Mouse (Mus musculus) ovary, adult 18-20 months (tissue): ENCODE measurements around the gene Lgalsl.

Experiments
- DNase-seq: peaks from one replicate; pipeline ENCODE4 v3.0.0; 2022; ENCODE audit warnings: low spot score, mixed read lengths

Lgalsl gene

DNA sequence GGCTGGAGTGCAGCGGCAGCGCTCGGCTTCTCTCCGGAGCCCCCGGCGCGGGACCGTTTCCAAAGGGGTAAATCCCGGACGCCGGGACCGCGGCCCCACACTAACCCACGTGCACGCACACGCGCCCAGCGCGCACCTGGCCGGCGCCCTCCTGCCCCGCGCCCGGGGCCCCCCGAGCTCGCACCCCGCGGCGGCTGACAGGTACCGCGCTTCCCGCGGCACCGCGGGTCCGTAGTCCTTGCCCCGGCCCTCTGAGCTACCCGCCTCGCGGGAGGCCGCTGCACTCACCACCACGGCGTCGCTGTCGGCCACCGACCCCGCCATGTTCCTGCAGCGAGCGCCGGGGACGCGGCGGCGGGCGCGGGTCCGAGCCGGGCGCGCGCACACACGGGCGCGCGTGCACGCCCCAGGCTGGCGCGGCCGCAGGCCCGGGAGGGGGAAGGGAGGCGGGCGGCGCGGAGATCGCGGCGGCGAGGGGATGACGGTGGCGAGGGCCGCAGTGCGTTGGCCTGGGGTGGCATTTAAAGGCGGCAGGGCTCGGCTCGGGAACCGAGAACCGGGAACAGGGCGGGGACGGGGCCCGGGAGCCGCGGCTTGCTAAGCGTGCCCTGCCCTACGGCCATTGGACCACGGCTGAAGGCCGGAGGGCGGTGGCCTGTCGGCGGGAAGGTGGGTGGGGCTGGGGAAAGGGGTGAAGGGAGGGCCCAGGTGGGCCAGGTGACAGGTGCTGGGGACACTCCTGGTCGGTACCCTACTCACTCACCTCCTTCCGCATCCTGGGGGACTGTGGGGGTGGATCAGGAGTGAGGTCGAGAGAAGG lies at the start of gene Lgalsl:
Gene Lgalsl (minus strand): TSS at position 371 of the 820 bp plus-strand sequence.
- DNase-seq: peak; percentile 47

DNA sequence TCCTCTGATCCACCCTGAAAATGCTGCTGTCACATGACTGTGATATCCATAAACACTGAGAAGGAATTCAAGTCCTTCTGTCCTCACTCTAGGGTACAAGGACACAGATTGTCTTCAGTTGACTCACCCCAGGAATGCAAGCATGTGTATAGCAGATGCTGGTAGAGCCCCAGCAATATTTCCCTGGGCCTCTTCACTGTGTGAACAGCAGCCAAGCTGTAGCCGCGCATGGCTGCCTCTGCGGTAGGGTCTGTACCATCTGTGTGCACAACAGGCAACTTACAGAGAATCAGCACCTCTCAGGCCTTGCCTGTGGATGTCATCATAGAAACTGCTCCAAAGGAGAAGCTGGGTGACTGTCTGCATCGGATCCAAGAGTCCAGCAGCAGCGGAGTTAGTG lies 47.8 kb upstream of the Lgalsl start:
- no peak for DNase-seq

GRCm38 (mm10) chr11:20877578-20878096 lies 46.8 kb upstream of the Lgalsl start:
- no peak for DNase-seq

DNA sequence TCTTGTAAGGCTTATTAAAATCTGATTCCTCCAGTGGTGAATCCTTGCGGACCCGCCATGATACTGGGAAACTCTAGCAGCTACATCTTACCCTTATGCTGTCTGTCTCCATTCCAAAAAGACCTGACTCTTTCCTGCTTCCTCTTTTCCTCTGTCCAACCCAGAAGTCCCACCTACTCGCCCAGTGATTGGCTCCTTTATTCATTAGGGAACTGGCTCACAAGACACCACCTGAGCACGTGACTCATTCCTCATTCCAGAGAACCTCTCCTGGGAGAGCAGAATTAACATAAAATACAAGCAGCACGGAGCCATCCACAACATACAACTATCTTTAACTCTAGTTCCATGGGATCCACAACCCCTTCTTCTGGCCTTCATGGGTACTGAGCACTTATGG lies 42.5 kb upstream of the Lgalsl start:
- DNase-seq: no peak

GRCm38 (mm10) chr11:20872911-20873310 lies 42.1 kb upstream of the Lgalsl start:
- peak; percentile 52 for DNase-seq

DNA sequence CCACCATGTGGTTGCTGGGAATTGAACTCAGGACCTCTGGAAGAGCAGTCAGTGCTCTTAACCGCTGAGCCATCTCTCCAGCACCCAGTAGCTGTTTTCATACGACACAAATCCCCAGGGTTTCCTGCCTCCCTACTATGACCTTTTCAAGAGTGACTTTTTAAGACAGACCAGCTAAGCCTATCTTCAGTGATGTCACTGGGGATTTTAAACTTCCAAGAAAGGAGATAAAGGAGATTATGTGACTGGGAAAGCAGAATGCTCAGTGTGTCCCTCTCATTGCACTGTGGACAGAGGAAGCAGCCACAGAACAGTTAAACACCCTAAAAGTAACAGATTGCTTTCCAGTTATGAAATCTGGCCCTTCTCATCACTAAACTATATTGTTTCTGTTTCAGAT lies 41.6 kb upstream of the Lgalsl start:
- DNase-seq: no peak

DNA sequence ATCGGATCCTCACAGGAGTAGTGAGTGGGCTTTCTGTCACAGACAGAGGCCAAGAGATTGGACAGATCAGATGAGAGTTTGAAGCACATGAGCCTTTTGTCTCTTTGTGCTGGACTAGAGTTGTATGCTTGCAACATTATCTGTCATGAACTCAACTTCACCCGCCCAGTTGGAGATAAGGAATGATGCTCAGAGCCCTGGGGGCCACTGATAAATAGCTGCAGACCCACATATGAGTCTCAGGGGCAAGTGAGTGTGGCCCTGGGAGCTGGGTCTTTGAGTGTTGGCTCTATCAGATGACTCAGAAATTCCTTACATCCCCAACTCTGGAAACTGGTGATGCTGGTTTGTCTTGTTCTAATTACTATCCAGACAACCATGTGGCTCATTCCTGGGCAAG lies 39.1 kb upstream of the Lgalsl start:
- DNase-seq: no peak

DNA sequence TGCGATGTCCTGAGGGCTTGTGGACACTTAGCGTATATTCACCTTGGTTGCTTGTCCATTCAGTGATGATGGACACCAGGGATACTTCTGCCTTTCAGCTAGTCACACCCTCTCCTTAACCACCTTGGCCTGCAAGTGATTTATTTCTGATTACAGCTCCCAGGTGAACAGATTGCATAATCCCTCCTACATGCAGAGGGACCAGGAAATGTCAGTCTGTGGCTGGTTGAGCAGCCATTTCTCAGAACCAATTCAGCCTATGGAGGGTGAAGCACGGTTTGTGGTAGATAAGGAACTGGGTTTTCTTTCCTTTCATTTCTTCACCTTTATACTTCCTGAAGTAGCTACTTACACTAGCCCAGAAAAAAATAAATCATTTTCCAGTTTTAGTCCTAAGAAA lies 34.6 kb upstream of the Lgalsl start:
- no peak for DNase-seq

GRCm38 (mm10) chr11:20864647-20865046 lies 33.8 kb upstream of the Lgalsl start:
- no peak for DNase-seq

DNA sequence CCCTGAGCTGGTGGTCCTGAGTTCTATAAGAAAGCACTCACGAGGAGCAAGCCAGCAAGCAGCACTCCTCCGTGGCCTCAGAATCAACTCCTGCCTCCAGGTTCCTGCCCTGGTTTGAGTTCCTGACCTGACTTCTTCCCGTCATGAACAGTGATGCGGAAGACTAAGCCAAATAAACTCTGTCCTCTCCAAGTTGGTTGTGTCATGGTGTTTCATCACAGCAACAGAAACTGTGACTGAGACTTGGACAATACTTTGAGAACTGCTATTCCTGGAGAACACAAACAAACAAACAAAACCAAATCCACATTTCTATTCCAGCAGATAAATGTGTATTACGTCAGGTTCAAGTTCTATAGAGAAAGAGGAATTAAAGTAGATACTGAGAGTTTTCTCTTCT lies 31.2 kb upstream of the Lgalsl start:
- DNase-seq: no peak

GRCm38 (mm10) chr11:20860351-20860750 lies 29.5 kb upstream of the Lgalsl start:
- DNase-seq: no peak

GRCm38 (mm10) chr11:20859858-20860257 lies 29.0 kb upstream of the Lgalsl start:
- DNase-seq: no peak

DNA sequence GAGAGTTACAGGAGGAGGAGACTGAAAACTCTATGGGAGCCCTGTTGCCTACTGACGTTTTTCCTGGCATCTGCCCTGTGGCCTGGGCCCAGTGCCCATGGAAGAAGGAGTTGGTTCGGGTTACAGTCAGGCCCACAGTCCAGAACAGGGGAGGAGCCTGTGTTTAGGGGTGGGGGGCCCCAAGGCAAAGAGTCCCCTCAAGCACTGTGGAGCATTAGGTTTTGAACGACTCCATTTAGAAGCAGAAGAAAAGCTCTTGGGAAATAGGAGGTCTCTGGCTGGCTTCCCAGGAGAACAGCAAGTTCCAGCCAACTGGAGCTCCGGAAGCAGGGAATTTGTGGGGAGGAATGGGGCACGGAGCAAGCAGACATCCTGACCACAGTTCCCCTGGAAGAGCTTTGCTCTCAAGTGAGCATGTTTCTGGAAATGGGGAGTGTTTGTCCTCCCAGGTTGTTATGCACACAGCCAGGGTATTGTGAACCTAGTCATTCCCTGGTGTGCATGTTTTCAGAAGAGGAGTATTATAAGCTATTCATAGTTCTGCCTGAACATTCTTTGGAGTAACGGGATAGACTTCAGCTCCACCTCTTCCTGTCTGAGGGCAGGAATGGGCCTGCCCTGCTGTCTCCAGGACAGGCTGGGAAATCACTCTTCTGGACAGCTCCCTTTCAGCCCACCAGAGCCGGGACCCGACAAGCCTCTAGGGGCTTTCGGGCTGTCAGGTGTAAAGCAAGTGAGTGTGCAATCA lies 28.2 kb upstream of the Lgalsl start:
- peak; percentile 58 for DNase-seq

GRCm38 (mm10) chr11:20857921-20858320 lies 27.1 kb upstream of the Lgalsl start:
- DNase-seq: no peak

GRCm38 (mm10) chr11:20854032-20854741 lies 23.3 kb upstream of the Lgalsl start:
- DNase-seq: no peak

- DNase-seq: no peak
Observed at GRCm38 (mm10) chr11:20850196-20850595, 19.3 kb upstream of the Lgalsl start.

- DNase-seq: no peak
Observed at GRCm38 (mm10) chr11:20849403-20849802, 18.5 kb upstream of the Lgalsl start.

DNA sequence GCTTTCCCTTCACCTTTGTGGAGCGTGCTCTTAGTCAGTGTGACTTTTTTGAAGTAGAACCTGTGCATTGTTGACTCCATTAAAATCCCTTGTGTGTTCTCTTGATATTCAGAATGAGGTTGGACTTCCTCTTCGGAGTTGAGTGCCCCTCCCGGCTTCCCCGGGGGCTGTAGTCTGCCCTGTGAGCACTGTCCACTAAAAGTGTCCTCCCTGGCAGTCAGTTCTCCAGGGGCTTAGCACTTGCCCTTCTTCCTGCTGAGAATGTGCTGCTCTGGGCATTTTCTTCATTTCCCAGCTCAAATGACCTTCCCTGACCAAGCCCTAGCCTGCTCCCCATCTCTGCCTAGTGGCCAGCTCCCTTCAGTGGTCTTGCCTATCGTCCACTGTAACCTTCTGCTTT lies 6.5 kb upstream of the Lgalsl start:
- DNase-seq: no peak

DNA sequence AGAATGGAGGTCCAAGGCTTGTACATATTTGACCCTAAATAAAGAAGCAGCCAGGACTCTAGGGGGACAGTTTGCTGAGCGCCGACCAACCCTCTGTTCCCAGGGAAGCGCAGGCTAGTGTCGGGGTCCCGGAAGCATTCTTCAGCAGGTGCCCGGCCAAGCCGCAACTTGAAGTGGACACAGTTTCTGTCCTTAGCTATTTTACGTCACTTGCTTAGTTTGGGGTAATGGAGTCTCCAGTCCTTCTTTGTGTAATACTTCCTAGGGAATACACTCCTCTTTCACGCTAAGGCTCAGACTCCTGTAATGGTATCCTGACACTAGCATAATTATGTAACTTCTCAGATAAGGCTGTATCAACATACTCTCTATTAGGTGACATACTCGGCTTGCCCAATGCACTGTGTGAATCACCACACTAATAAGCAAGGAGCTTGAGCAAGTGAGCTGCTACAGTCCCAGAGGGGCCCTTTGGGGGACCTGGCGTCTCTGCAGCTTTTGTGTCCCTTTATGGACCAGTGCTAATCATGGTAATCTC lies 813 bp upstream of the Lgalsl start:
- DNase-seq: no peak

DNA sequence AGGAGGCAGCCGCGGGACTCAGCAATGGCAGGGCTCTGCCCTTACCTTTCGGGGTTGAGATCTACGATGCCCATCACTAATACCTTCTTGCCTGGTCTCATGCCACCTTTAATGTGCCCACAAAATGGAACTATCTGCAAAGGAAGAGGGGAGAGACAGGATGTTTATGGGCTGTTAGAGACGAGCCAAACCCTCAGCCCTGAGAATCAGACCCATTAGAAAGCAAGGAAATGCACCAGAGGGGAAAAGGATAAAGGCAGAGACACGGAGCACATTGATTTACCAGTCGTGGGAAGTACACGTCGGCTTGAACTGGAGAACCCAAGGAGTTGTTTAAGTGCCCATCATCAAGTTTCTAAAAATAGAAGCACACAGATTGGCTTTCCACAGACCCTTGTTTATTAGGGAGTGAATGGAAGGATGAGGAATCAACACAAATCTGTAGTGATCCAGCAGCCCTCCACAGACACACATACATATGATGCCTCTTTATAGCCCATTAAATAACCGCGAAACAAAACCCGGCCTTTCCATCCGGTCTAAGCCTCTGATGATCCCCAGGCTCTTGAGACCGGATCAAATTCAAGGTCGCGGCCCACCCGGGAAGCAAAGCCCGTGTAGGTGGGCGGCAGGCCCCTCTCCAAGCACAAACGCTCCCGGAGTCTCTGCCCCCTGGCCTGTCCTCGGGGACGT lies 717 bp downstream of the Lgalsl start:
- no peak for DNase-seq

DNA sequence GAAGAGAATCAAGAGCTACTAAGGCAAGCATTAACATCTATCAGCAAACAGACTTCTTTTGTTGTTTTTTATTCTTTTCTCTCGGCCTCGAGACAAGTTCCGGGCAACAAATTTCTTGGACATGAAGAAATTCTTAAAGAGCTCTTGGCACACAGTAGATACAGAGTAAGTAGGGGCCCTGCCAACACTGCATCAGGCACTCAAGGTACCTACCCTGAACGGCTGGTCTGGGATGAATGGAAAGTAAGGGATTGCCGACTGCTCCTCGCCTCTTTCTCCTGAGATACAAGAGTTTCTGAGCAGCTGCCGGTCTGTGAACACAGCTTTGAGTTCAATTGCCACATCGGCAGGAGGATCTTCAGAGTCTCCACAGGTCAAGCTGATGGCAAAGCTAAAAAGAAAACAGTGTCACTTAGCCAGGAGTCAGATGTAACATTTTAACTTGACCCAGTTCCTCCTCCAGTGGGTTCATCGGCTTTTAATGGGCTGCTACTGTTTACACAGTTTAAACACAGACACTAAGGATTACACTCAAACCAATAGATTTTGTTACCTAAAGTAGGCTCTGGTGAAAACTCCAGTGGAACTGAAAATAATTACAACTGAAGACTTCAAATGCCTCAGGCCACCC lies 1.7 kb downstream of the Lgalsl start:
- no peak for DNase-seq
